Mouse (Mus musculus): ENCODE measurements around the gene Zfp655.
"Not testable (repeated sequence)": the region's sequence is repeated elsewhere in the genome, so short reads cannot be mapped to it uniquely, and the experiment has no call there.

Zfp655 gene

GRCm38 (mm10) chr5:145231367-145231871 lies at the start of gene Zfp655:
Gene Zfp655 (plus strand): TSS chr5:145231715.
- DNase-seq = peak; percentile 98

- DNase-seq = no peak
These were observed 46.3 kb upstream of the Zfp655 start for GRCm38 (mm10) chr5:145185244-145185643.

- no peak for DNase-seq
These were observed 42.1 kb upstream of the Zfp655 start for GRCm38 (mm10) chr5:145189416-145189815.

DNA sequence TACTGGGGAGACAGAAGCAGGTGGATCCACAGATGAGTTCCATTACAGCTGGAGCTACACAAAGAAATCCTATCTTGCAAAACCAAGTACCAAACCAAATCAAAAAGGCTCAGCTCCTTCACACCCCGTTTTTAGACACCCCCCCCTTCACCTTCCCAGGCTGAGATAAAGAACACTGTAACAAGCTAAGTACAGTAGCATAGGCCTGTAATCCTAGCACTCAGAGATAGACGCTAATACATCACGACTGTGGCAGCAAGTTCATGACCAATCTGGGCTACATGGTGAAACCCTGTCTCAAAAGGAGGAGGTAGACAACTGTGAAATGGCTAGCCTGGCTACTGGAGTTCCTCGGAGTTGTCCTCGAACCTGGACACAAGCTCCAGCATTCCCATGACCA lies 41.1 kb upstream of the Zfp655 start:
- DNase-seq = no peak

DNA sequence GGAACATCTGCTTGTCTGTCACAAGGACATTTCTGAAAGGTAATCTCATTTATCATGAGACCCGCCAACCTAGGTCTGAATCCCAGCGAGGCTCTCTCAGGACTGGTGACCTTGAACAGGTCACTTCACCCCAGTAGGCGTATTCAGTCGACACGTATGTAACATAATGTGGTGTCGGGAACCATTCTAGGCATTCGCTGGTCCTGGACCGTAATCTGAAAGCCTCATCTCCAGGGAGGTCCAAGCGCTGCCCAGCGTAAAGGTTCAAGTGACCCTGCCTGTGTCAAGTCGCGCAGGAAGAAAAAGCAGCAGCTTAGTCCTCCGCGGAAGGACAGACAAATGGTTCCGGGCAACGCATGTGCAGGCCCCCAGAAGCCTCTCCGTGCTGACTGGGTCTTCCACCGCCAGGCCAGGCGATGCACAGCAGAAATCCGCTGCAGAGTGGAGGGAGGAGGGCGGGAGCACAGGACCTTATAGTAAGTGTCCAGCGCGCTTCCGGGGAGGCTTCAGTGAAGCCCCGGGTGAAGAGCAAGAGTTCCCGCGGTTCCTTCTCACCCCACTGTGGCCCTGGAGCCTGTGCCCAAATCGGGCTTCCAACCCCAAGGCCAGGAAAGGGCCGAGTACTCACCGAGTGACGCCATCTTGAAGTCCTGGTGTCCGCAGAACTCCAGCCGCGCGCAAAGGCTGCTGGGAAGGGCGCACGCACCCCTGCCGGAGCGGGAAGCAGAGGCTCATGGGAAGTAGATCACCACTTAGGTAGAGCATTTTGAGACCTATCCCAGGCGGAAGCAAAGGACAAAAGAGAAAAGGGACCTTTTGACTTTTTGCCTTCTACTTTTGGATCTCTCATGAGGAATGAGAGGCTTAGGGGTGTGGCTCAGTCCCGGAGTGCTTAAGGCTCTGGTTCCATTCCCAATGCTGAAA lies 40.4 kb upstream of the Zfp655 start:
- peak; percentile 96 for DNase-seq

GRCm38 (mm10) chr5:145191962-145192361 lies 39.6 kb upstream of the Zfp655 start, which contains the start of gene Atp5j2:
Gene Atp5j2 (minus strand): TSS chr5:145192062.
- DNase-seq = no peak

- DNase-seq = no peak
These were observed 31.1 kb upstream of the Zfp655 start for GRCm38 (mm10) chr5:145200387-145200786.

- DNase-seq = peak; percentile 81
These were observed 30.1 kb upstream of the Zfp655 start, which contains the start of gene Zkscan14 for GRCm38 (mm10) chr5:145201321-145201991. Gene Zkscan14 (minus strand): TSS chr5:145201868.

DNA sequence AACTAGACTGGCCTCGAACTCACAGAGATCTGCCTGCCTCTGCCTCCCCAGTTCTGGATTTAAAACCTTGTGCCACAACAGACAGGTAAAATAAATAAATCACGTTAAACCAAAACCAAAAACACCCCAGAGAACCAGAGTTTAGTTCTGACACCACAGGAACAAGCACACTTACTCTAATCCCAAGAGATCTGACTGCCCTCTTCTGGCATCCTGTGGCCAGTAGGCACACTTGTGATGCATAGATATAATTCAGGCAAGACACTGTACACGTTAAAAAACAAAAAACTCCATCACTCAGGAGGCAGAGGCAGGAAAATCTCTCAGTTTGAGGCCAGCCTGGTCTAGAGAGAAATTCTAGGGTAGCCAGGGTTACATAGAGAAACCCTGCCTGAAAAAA lies 29.1 kb upstream of the Zfp655 start:
- DNase-seq = no peak

GRCm38 (mm10) chr5:145203936-145204691 lies 27.4 kb upstream of the Zfp655 start, which contains the start of gene Zkscan5:
Gene Zkscan5 (plus strand): TSS chr5:145204562.
- DNase-seq = peak; percentile 98

DNA sequence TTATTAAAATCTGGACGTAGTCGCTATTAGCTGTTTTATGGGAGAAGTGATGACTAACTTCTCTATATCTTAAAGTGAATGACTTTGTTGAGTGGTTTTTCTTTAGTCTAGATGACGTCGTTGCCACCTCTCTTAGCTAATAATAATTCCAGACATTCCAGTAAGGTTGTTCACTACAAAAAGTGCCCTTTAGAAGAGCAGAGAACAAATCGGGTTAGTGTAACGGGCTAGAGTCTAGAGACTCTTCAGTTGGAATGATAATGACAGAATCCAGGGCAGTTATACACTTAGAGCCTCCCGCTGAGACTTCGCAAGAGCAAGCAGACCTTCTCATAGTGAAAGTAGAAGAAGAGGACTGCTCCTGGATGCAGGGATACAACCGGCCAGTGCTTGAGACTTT lies 26.5 kb upstream of the Zfp655 start:
- no peak for DNase-seq

- no peak for DNase-seq
These were observed 24.1 kb upstream of the Zfp655 start for GRCm38 (mm10) chr5:145207385-145207784.

- no peak for DNase-seq
These were observed 23.6 kb upstream of the Zfp655 start for GRCm38 (mm10) chr5:145207954-145208353.

GRCm38 (mm10) chr5:145208391-145208790 lies 23.1 kb upstream of the Zfp655 start:
- DNase-seq = not testable (repeated sequence)

GRCm38 (mm10) chr5:145211340-145211739 lies 20.2 kb upstream of the Zfp655 start:
- DNase-seq = no peak

DNA sequence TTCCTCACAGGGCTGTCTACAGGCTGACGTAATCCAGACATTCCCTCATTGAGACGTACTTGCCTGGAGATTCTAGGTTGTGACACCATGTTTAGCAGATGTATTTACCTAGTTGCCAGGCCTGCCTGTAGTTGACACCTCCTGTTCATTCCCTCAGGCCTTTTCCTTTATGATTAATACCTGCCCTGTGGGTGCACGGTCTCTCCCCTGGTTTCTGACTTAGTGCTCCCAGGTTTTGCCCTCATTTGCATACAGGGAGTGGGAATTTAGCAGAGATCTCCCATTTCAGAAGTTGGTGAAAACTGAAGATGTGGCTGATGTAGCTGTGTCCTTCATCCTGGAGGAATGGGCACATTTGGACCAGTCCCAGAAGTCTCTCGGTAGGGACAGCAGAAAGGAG lies 19.3 kb upstream of the Zfp655 start:
- no peak for DNase-seq

GRCm38 (mm10) chr5:145213505-145213904 lies 18.0 kb upstream of the Zfp655 start:
- no peak for DNase-seq

DNA sequence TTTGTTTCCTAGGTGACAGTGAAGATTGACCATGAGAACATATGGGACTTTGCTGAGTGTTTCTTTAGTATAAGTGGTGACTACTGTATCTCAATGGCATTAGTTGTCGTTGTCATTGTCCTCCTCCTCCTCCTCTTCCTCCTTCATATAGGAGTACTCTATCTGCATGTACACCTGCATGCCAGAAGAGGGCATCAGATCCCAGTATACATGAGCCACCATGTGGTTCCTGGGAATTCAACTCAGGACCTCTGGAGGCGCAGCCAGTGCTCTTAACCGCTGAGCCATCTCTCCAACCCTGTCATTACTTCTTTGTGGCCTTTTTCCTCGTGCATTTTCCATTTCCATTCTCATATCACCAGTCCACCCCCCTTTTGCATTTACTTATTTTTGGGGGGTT lies 16.8 kb upstream of the Zfp655 start:
- no peak for DNase-seq

- DNase-seq = no peak
These were observed 13.8 kb upstream of the Zfp655 start for GRCm38 (mm10) chr5:145217746-145218145.

- DNase-seq = no peak
These were observed 13.3 kb upstream of the Zfp655 start for GRCm38 (mm10) chr5:145218206-145218605.

- DNase-seq = no peak
These were observed 12.8 kb upstream of the Zfp655 start for GRCm38 (mm10) chr5:145218671-145219070.

- DNase-seq = no peak
These were observed 11.5 kb upstream of the Zfp655 start for GRCm38 (mm10) chr5:145219981-145220380.

GRCm38 (mm10) chr5:145222840-145223239 lies 8.7 kb upstream of the Zfp655 start:
- DNase-seq = no peak
